Mouse (Mus musculus): ENCODE data around the gene Olfr1135.

Olfr1135 gene

DNA sequence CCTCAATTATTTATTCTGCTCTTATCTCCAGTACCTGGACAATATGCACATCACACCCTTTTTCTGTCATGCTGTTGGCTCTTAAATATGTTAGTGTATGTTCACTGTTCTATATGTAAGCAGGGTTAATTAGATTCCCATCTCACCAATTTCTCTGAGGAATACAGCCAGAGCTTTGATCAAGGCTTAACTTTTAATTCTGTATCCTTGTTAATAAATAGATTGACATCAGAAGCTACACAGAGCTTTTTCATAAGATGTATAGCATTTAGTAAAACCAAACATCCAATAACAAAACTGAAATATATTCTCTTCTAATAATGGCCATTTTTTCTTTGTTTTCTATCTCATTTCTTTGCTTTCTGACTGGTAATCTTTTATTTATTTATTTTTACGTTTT is at the start of gene Olfr1135:
Gene Olfr1135, minus strand, starts transcription at position 101 of the 400 bp plus-strand sequence.
- no peak for DNase-seq

DNA sequence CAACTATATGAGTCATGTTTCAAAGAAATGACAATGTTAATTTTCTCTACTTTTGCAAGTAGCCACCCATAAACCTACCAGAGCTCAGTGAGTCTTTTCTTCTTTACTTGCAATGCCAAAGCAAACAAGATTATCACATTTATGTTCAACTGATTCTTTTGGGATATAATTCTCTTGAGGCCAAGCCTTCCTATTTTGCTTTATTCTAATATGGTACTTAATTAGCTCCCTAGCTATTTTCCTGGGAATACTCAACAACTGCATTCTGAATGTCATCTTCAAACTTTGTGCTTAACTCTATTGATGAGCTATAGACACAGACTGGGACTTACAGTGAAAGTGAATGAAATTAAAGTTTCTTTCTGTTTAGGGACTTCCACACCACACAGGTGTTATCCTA is 39.6 kb upstream of the Olfr1135 start, which contains the start of gene Olfr1137:
Gene Olfr1137, minus strand, starts transcription at position 101 of the 400 bp plus-strand sequence.
- DNase-seq = no peak

DNA sequence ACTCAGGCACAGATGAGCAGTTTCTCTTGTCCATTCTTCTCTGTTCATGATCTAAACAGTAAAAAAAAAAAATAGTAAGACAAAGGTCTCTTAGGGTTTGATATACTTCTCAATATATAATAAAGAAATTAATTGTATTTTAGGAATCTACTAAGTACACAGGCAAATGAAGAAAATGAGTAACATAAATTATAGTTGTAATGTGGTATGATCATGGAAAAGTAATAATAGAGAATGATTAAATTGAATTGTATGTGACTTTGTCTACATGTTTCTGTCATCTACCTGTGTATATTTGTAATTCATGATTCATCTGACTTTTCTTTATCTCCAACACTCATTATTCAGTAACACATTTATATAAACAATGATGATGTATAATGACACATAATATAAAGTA is 20.4 kb upstream of the Olfr1135 start, which contains the start of gene Olfr1136:
Gene Olfr1136, minus strand, starts transcription at position 101 of the 400 bp plus-strand sequence.
- DNase-seq = no peak

DNA sequence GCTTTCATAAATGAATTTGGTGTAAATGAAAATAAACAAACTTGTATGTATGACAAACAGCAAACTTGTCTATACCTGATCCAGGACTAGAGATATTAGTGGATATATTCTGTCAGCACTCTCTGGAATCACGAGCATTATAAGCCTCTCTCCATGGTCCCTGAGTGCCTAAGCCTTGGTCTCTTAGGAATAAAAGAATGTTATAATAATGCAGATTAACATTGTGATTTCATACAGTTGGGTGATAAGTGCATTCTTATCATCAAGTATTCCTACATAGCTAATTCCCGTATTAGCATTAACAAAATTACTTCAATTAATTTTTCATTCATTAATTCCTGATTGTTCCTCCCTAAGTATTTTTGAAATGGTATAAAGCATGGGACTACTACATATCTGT is 15.1 kb downstream of the Olfr1135 start, which contains the start of gene Olfr1134:
Gene Olfr1134, minus strand, starts transcription at position 101 of the 400 bp plus-strand sequence.
- DNase-seq = no peak

DNA sequence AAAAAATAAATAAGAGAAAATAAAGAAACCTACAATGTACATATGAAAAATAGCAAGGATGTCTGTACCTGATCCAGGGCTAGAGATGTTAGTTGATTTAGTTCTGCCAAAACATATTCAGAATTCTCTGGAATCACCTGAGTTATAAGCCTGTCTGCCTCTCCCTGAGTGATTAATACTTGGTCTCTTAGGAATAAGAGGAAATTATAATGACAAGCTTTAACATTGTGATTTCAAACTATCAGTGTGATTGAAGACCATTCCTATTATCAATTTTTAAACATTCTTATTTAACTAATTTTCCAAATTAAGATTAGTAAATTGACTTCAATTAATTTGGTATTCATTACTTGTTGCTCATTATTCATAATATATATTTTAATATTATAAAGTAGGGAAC is 26.2 kb downstream of the Olfr1135 start, which contains the start of gene Olfr1133:
Gene Olfr1133, minus strand, starts transcription at position 101 of the 400 bp plus-strand sequence.
- DNase-seq = no peak

DNA sequence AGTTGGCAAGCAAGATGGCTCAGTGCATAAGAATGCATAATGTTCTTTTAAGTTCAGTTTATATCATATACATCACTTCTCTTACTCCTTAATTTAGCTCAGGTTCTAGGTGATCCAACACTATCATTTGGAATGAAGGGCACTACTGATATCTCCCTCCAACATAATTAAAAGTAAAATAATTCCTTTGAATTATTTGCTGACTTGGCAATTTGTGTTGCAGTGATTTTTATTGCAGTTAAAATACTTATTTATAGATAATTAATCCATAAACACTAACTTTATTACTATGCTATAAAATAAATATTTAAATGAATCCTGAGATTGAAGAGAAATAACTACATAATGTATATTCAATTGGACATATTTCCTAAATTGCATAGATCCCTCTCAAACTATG is 31.0 kb downstream of the Olfr1135 start:
- no peak for DNase-seq

DNA sequence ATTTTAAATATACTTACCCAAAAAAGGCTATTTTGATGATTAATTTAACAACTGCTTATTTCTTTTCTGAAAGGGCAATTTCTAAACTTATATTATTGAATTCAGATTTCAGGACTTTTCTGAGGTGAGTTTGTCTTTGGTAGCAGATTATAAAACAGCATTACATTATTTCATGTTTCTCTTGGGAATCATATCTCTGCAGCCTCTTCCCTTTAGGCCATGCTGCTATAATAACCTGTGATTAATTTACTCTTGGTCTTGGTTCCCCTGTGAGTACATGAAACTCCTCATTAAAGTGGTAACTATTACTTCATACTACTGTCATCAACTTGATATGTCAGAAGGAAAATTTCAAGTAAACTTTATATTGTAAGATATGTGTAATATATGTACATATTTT is 36.0 kb downstream of the Olfr1135 start, which contains the start of gene Olfr1132:
Gene Olfr1132, minus strand, starts transcription at position 101 of the 400 bp plus-strand sequence.
- no peak for DNase-seq

DNA sequence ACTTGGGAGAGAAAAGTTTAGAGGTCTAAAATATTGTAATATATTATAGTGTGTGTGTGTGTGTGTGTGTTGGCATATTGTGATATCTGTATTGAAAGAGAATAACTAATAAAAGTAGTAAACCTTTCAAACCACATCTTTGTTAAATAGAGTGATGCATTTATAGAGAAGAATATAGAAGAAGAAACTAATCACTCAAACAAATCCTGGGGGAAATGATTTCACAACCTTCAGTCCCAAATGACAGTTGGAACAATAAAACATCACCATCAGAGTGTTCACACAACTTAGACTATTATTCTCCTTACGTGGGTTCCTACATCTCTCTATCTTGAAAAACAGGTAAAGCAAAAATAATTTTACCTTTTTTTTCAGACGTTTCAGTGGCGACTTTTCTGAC is 46.7 kb downstream of the Olfr1135 start, which contains the start of gene Olfr1131:
Gene Olfr1131, plus strand, starts transcription at position 301 of the 400 bp plus-strand sequence.
- DNase-seq = no peak

All from spleen, adult 18-20 months (tissue).